Mouse (Mus musculus) limb, embryonic 13.5 days (tissue): ENCODE measurements at regions not wholly inside any gene's neighbourhood (a gene's known extent, or its start where the extent isn't known, plus 50 kb on each side); places are given as distances from the start of the nearest gene placed in this dataset.
A peak's percentile ranks its signal among the peaks of the same experiment; 100 is the strongest.

Experiments used
- ATAC-seq: fragments of 200-750 bp; cut with Nextera tagmentation; 2 replicates; pipeline ENCODE4 v1.8.0; 2017; ENCODE audit warnings: low read depth, moderate number of reproducible peaks, moderate TSS enrichment; ENCODE audit not compliant: low FRiP score
- H3K27ac ChIP-seq: fragments of 300-500 bp; sonication (generic); 2 replicates; pipeline ENCODE4 v1.5.1; 2015; ENCODE audit warnings: inconsistent platforms, mild to moderate bottlenecking, moderate library complexity
- H3K27me3 ChIP-seq: fragments of 300-500 bp; sonication (generic); 2 replicates; pipeline ENCODE4 v1.6.1; 2015; ENCODE audit warnings: mild to moderate bottlenecking, inconsistent platforms
- H3K36me3 ChIP-seq: fragments of 300-500 bp; sonication (generic); 2 replicates; pipeline ENCODE4 v1.6.1; 2015; ENCODE audit warnings: inconsistent platforms, mild to moderate bottlenecking, moderate library complexity
- H3K4me1 ChIP-seq: fragments of 300-500 bp; sonication (generic); 2 replicates; pipeline ENCODE4 v1.6.1; 2015; ENCODE audit warnings: inconsistent platforms
- H3K4me2 ChIP-seq: fragments of 300-500 bp; sonication (generic); replicated peaks from 2 replicates; pipeline ENCODE4 v1.6.1; 2015; ENCODE audit warnings: inconsistent platforms, mild to moderate bottlenecking, moderate library complexity
- H3K4me3 ChIP-seq: fragments of 300-500 bp; sonication (generic); 2 replicates; pipeline ENCODE4 v1.5.1; 2015; ENCODE audit warnings: moderate library complexity, mild to moderate bottlenecking, inconsistent platforms
- H3K9ac ChIP-seq: fragments of 300-500 bp; sonication (generic); 2 replicates; pipeline ENCODE4 v1.6.1; 2015; ENCODE audit warnings: mild to moderate bottlenecking, inconsistent platforms
- H3K9me3 ChIP-seq: fragments of 300-500 bp; sonication (generic); 2 replicates; pipeline ENCODE4 v1.6.1; 2016; ENCODE audit warnings: inconsistent platforms
- WGBS: fragments of 180-500 bp; shearing (Covaris S2); methylation state at CpG from one replicate; pipeline ENCODE4 v1.1.7; 2015; 5-methylcytosine and 5-hydroxymethylcytosine counted together

- under 1% methylated on average over 13 of the region's 13 CpGs for WGBS
- Histone ChIP-seq H3K4me3 (peak overlapping the region; percentile 40), H3K27ac (peak overlapping the region; percentile 84), H3K36me3 (no peaks in the 10 kb centered on the region), H3K27me3 (no peaks in the 10 kb centered on the region), H3K4me1 (peaks cover 50% of the 10 kb centered on the region), H3K4me2 (peak overlapping the region; percentile 73), H3K9ac (peak overlapping the region; percentile 60), H3K9me3 (no peaks in the 10 kb centered on the region)
- peak; percentile 91 for ATAC-seq
Observed at GRCm38 (mm10) chr14:105732221-105733012, 164.2 kb downstream of the Spry2 start.

- Histone ChIP-seq H3K27me3 (no peaks in the 10 kb centered on the region), H3K9ac (no peak overlapping the region), H3K36me3 (no peaks in the 10 kb centered on the region), H3K4me2 (peak overlapping the region; percentile 36), H3K9me3 (no peaks in the 10 kb centered on the region), H3K27ac (no peak overlapping the region), H3K4me3 (no peak overlapping the region), H3K4me1 (peaks cover 48% of the 10 kb centered on the region)
- ATAC-seq: peak; percentile 30; the same call in 1 of the 2 replicates
- 7% methylated on average over 4 of the region's 4 CpGs for WGBS
Observed at GRCm38 (mm10) chr14:105730786-105731185, 165.8 kb downstream of the Spry2 start.

DNA sequence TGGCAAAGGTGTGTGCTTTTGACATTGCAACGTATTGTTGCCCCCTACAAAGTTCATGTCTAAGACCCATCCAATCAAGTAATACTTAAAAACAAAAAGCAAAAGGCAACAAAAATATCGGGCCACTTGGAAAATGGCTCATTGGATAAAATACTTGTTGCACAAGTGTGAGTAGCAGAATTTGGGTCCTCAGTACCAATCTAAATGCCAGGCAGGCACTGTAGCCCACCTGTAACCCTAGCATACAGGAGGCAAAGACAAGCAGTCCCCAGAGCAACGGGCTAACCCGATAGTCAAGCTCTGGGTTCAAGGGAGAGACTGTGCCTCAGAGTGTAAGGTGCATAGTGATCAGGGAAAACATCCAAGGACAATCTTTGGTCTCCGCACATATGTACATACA, 167.8 kb downstream of the Spry2 start:
- Histone ChIP-seq H3K4me2 (no peak overlapping the region), H3K9me3 (no peaks in the 10 kb centered on the region), H3K4me3 (no peak overlapping the region), H3K27ac (no peak overlapping the region), H3K36me3 (no peaks in the 10 kb centered on the region), H3K9ac (no peak overlapping the region), H3K4me1 (peaks cover 38% of the 10 kb centered on the region), H3K27me3 (no peaks in the 10 kb centered on the region)
- WGBS: 92% methylated on average over 5 of the region's 5 CpGs
- no peak for ATAC-seq

DNA sequence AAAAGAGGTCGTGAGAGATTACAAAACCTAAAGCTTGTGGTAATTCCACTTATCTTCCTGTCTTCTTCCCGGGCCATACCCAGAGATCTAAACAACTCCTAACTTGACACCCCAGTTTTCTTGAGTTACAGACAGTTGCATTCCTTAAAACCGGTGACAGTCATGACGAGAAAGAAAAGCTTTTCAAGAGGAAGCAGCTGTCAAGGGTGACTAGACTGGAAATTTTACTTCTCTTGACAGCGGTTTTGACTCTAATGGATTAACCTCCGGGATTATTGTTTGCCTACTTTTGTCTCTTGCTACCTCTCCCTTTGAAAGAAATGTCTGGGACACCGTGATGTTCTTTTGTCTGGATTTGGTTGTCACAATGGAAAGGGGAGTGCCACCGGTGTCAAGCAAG, 170.9 kb downstream of the Spry2 start:
- H3K27ac ChIP-seq: no peak overlapping the region
- no peaks in the 10 kb centered on the region for H3K27me3 ChIP-seq
- H3K4me1 ChIP-seq: peaks cover 9% of the 10 kb centered on the region
- H3K9ac ChIP-seq: no peak overlapping the region
- no peak overlapping the region for H3K4me2 ChIP-seq
- ATAC-seq: no peak
- H3K9me3 ChIP-seq: no peaks in the 10 kb centered on the region
- H3K36me3 ChIP-seq: no peaks in the 10 kb centered on the region
- 69% methylated on average over 8 of the region's 8 CpGs for WGBS
- no peak overlapping the region for H3K4me3 ChIP-seq

GRCm38 (mm10) chr14:105722923-105723322, 173.7 kb downstream of the Spry2 start:
- no peak overlapping the region for H3K4me3 ChIP-seq
- no peaks in the 10 kb centered on the region for H3K9me3 ChIP-seq
- ATAC-seq: no peak

DNA sequence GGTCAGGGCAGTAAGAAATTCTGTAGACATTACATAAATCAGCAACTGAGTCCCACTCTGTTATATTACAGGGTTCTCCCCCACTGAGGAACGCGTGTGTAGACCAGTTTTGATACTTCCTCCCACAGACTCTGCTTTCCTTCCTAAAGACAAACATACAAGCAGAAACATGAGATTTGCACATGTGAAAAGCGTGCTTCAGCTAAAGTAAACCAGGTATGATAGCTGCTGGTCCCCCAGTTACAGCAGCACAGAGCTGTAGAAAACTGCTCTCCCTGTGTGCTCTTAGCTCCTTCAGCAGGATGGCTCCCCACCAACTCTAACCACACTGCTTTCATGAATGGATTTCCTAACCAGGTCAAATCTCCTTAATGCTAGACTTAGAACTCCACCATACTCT, 175.0 kb downstream of the Spry2 start:
- ATAC-seq: no peak
- H3K27ac ChIP-seq: no peak overlapping the region
- 75% methylated on average over 3 of the region's 3 CpGs for WGBS

More at GRCm38 (mm10) chr14:105722923-105723322, 173.7 kb downstream of the Spry2 start:
- no peaks in the 10 kb centered on the region for H3K27me3 ChIP-seq
- no peak overlapping the region for H3K27ac ChIP-seq
- no peak overlapping the region for H3K9ac ChIP-seq
- no peaks in the 10 kb centered on the region for H3K36me3 ChIP-seq
- WGBS: 57% methylated on average over 2 of the region's 2 CpGs
- peaks cover 7% of the 10 kb centered on the region; the same call in 1 of the 2 replicates for H3K4me1 ChIP-seq
- no peak overlapping the region for H3K4me2 ChIP-seq

GRCm38 (mm10) chr14:105720816-105721510, 175.7 kb downstream of the Spry2 start:
- ATAC-seq: no peak
- H3K9ac ChIP-seq: no peak overlapping the region
- H3K4me3 ChIP-seq: no peak overlapping the region
- H3K27ac ChIP-seq: no peak overlapping the region
- no peak overlapping the region for H3K4me2 ChIP-seq
- no peaks in the 10 kb centered on the region for H3K36me3 ChIP-seq
- H3K4me1 ChIP-seq: no peaks in the 10 kb centered on the region
- 79% methylated on average over 6 of the region's 6 CpGs for WGBS
- no peaks in the 10 kb centered on the region for H3K9me3 ChIP-seq
- H3K27me3 ChIP-seq: no peaks in the 10 kb centered on the region

More for the DNA sequence above, 175.0 kb downstream of the Spry2 start:
- Histone ChIP-seq H3K27me3 (no peaks in the 10 kb centered on the region), H3K36me3 (no peaks in the 10 kb centered on the region), H3K4me3 (no peak overlapping the region), H3K9ac (no peak overlapping the region), H3K9me3 (no peaks in the 10 kb centered on the region), H3K4me1 (peaks cover 5% of the 10 kb centered on the region; the same call in 1 of the 2 replicates), H3K4me2 (no peak overlapping the region)

GRCm38 (mm10) chr14:105718676-105719441, 177.8 kb downstream of the Spry2 start:
- H3K4me3 ChIP-seq: no peak overlapping the region
- no peak overlapping the region for H3K4me2 ChIP-seq
- H3K9ac ChIP-seq: no peak overlapping the region
- H3K4me1 ChIP-seq: no peaks in the 10 kb centered on the region
- H3K27me3 ChIP-seq: no peaks in the 10 kb centered on the region
- no peak for ATAC-seq
- no peaks in the 10 kb centered on the region for H3K36me3 ChIP-seq
- no peaks in the 10 kb centered on the region for H3K9me3 ChIP-seq
- 74% methylated on average over 6 of the region's 6 CpGs for WGBS
- no peak overlapping the region for H3K27ac ChIP-seq

DNA sequence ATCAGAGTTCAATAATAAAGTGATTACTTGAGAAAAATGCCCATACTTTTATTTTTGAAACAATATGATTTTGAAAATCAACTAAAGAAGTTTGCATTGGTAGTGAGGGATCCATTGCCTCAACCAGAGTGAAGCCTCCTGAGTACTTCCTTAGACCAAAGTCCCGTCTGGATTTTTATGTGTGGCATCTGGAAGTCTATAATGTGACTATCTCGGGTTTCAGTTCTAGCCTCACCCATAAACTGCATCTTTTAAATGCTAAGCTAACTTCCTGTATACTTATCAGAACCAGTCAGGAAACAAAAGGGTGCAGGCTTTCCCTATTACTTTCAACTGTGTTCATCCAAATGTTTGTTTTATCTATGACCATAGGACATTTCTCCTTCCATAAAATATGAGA, 178.8 kb downstream of the Spry2 start:
- WGBS: 13% methylated on average over 2 of the region's 2 CpGs
- Histone ChIP-seq H3K9ac (no peak overlapping the region), H3K9me3 (no peaks in the 10 kb centered on the region), H3K27ac (no peak overlapping the region), H3K27me3 (no peaks in the 10 kb centered on the region), H3K36me3 (no peaks in the 10 kb centered on the region), H3K4me2 (no peak overlapping the region), H3K4me1 (no peaks in the 10 kb centered on the region), H3K4me3 (no peak overlapping the region)
- no peak for ATAC-seq

GRCm38 (mm10) chr14:105708691-105709090, 187.9 kb downstream of the Spry2 start:
- Histone ChIP-seq H3K9ac (no peak overlapping the region), H3K27me3 (no peaks in the 10 kb centered on the region), H3K4me3 (no peak overlapping the region), H3K27ac (no peak overlapping the region), H3K4me2 (no peak overlapping the region), H3K4me1 (no peaks in the 10 kb centered on the region), H3K9me3 (no peaks in the 10 kb centered on the region), H3K36me3 (no peaks in the 10 kb centered on the region)
- ATAC-seq: no peak
- 87% methylated on average over 2 of the region's 2 CpGs for WGBS

GRCm38 (mm10) chr14:105706756-105707155, 189.9 kb downstream of the Spry2 start:
- no peaks in the 10 kb centered on the region for H3K9me3 ChIP-seq
- no peaks in the 10 kb centered on the region for H3K36me3 ChIP-seq
- no peaks in the 10 kb centered on the region for H3K4me1 ChIP-seq
- 96% methylated on average over 7 of the region's 7 CpGs for WGBS
- H3K27me3 ChIP-seq: no peaks in the 10 kb centered on the region
- no peak overlapping the region for H3K4me3 ChIP-seq
- no peak for ATAC-seq
- H3K27ac ChIP-seq: no peak overlapping the region
- H3K9ac ChIP-seq: no peak overlapping the region
- no peak overlapping the region for H3K4me2 ChIP-seq

GRCm38 (mm10) chr14:105698616-105699015, 198.0 kb downstream of the Spry2 start:
- Histone ChIP-seq H3K9me3 (no peaks in the 10 kb centered on the region), H3K4me1 (no peaks in the 10 kb centered on the region), H3K27ac (no peak overlapping the region), H3K9ac (no peak overlapping the region), H3K4me3 (no peak overlapping the region), H3K4me2 (no peak overlapping the region), H3K36me3 (no peaks in the 10 kb centered on the region), H3K27me3 (no peaks in the 10 kb centered on the region)
- WGBS: 19% methylated on average over 1 of the region's 1 CpGs
- ATAC-seq: no peak
